Mouse (Mus musculus): ENCODE results near the gene Eme1.

GRCm38 (mm10) chr11:94620766-94621457 lies 32.9 kb downstream of the Eme1 start:
- TF ChIP-seq ZC3H11A (IDR thresholded peaks at IDR 0.05; ENCODE audit: borderline replicate concordance, low read depth, low read length) (no peak), HCFC1 (IDR thresholded peaks at IDR 0.05; ENCODE audit: borderline replicate concordance, insufficient read depth, low read length) (no peak), MAFK (IDR thresholded peaks at IDR 0.05; ENCODE audit: insufficient read depth, low read depth, low read length) (no peak), CHD2 (IDR thresholded peaks at IDR 0.05; ENCODE audit: low read depth, low read length) (no peak)
